Mouse (Mus musculus): ENCODE data around the gene Neb.

Neb gene

DNA sequence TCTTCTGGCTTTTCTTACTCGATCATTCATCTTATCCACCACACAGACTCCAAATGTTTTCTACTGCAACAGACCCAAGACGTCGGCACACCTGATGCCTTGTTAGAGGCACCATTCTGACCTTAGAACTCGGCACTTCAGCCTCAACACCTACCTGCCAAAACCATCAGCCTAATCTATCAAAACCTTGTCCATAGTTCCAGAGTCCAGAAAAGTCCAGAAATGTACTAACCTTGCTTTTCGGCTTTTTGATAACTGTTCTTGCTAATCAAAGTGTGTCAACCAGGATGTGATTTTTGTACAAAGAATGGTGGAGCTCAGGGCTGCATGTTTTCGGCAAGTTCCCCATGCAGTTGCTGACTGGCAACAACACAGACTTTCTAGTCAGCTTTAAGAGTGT lies 3.6 kb downstream of the Neb start:
- DNase-seq (ENCODE audit: inconsistent ontology term), result no peak

- DNase-seq (ENCODE audit: inconsistent ontology term), result no peak
These were observed 5.8 kb downstream of the Neb start for GRCm38 (mm10) chr2:52372480-52372879.

GRCm38 (mm10) chr2:52372080-52372479 lies 6.2 kb downstream of the Neb start:
- DNase-seq (ENCODE audit: inconsistent ontology term), result no peak

GRCm38 (mm10) chr2:52371066-52371465 lies 7.2 kb downstream of the Neb start:
- peak; percentile 68 for DNase-seq (ENCODE audit: inconsistent ontology term)

GRCm38 (mm10) chr2:52369622-52370021 lies 8.7 kb downstream of the Neb start:
- DNase-seq (ENCODE audit: inconsistent ontology term), result no peak

DNA sequence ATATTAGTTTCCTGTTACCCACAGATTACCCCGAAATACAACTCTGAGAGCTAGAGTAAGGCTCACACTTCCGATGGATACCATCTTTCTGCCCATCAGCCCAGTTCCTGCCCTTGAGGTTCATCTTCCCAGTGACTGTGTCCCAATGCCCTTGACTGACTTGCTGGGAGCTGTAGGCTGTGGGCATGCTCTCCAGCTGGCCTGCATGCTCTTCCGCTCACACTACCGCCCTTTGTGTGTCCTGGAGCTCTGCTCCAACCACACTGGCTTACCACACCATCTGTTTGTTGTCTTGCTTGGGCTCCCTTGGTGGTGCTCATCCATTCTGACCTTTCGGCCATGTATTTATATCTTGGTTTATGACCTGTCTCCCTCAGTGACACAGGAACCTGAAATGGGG lies 10.6 kb downstream of the Neb start:
- no peak for DNase-seq (ENCODE audit: inconsistent ontology term)

- peak; percentile 5 for DNase-seq (ENCODE audit: inconsistent ontology term)
These were observed 11.0 kb downstream of the Neb start for GRCm38 (mm10) chr2:52367248-52367647.

GRCm38 (mm10) chr2:52361086-52361485 lies 17.2 kb downstream of the Neb start:
- no peak for DNase-seq (ENCODE audit: inconsistent ontology term)

GRCm38 (mm10) chr2:52359722-52360121 lies 18.6 kb downstream of the Neb start:
- no peak for DNase-seq (ENCODE audit: inconsistent ontology term)

GRCm38 (mm10) chr2:52358156-52358555 lies 20.1 kb downstream of the Neb start:
- no peak for DNase-seq (ENCODE audit: inconsistent ontology term)

DNA sequence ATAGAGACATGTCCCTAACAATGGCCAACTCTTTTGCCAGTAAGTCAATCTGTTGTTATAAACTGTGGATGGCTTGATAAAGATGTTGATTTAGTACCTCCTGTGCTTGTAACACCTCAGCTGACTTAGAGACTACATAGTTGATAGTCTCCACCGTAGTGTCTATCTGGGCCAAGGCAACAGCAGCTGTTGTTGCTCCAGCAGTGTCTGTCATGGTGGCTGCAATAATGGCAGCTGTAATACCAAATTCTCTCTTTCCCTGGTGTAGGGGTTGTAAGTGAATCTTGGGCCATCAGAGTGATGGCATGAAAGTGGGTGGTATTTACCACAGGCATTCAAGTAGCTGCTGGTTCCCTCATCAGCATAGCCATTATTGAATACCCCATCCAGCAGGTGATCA lies 27.2 kb downstream of the Neb start:
- DNase-seq (ENCODE audit: inconsistent ontology term), result no peak

DNA sequence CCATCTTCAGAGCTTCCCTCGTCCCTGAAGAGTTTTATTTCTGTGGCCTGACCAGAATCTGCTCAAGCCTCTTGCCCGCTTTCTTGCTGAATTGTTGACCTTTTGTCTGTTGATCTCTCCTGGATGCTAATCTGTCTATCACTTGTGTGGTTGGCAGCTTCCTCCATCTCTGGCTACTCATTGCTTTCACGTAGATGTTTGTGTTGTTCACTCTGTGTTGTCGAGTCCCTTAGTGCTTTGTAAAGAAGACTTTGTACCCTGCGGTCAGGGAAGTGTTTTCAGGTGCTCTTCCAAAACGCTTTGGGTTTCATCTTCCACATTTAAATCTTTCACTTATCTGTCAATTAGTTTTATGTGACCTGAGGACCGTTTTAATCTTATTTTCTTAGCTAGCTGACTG lies 37.3 kb downstream of the Neb start:
- no peak for DNase-seq (ENCODE audit: inconsistent ontology term)

- no peak for DNase-seq (ENCODE audit: inconsistent ontology term)
These were observed 42.7 kb downstream of the Neb start for GRCm38 (mm10) chr2:52335556-52335955.

- no peak for DNase-seq (ENCODE audit: inconsistent ontology term)
These were observed 43.2 kb downstream of the Neb start for GRCm38 (mm10) chr2:52335087-52335486.

- DNase-seq (ENCODE audit: inconsistent ontology term), result no peak
These were observed 44.7 kb downstream of the Neb start for GRCm38 (mm10) chr2:52333535-52333934.

DNA sequence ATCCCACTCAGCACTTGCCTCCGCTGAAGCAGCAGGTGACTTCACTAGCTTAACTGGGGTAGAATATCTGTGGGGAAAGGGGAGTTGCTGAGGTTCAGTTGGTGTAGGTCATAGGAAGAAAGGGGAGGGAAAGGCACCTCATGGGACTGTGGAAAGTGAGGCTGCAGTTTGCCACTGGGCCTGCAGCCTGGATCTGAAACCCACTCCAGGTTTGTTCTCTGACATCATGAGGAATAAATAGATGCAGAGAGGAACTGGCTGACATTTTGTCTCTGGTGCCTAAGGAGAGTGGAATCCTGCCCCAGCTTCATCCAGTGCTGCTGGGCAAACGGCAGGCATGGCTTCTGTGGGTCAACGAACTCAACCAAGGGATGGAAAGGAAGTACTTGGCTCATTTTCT lies 46.5 kb downstream of the Neb start:
- no peak for DNase-seq (ENCODE audit: inconsistent ontology term)

- DNase-seq (ENCODE audit: inconsistent ontology term), result no peak
These were observed 50.9 kb downstream of the Neb start for GRCm38 (mm10) chr2:52327244-52327815.

GRCm38 (mm10) chr2:52321866-52322265 lies 56.4 kb downstream of the Neb start:
- no peak for DNase-seq (ENCODE audit: inconsistent ontology term)

- DNase-seq (ENCODE audit: inconsistent ontology term), result no peak
These were observed 58.1 kb downstream of the Neb start for GRCm38 (mm10) chr2:52320175-52320574.

GRCm38 (mm10) chr2:52319020-52319567 lies 59.2 kb downstream of the Neb start:
- peak; percentile 33 for DNase-seq (ENCODE audit: inconsistent ontology term)

- no peak for DNase-seq (ENCODE audit: inconsistent ontology term)
These were observed 60.8 kb downstream of the Neb start for GRCm38 (mm10) chr2:52317471-52317870.

DNA sequence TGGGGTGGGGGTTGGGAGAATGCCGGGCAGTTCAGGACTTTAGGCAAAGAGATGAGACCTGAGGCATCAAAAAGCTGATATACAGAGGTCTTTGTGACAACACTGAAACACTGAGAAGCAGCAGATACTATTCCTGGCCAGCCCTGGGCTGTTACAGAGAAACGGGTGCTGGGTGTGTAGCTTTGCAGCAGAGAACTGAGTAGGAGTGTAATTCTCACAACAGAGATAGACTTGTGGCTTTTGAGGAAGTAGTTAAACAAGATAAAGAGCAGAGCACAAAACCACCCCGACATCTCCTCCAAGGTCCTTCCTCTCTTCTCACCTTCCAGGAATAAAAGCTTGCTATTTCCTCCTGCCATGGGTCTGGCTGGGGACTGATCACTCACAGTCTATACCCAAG lies 62.5 kb downstream of the Neb start:
- no peak for DNase-seq (ENCODE audit: inconsistent ontology term)

GRCm38 (mm10) chr2:52314922-52315730 lies 63.1 kb downstream of the Neb start:
- no peak for DNase-seq (ENCODE audit: inconsistent ontology term)
